Mouse (Mus musculus): ENCODE results near the gene Trim66. TPM values are rescaled to one million over a fixed set of nuclear protein-coding genes. Genes with fewer than 3 reads are reported as not detected.

The Trim66 gene
- polyA plus RNA-seq, 1 experiment from 2014 or later: 0.05 TPM

DNA sequence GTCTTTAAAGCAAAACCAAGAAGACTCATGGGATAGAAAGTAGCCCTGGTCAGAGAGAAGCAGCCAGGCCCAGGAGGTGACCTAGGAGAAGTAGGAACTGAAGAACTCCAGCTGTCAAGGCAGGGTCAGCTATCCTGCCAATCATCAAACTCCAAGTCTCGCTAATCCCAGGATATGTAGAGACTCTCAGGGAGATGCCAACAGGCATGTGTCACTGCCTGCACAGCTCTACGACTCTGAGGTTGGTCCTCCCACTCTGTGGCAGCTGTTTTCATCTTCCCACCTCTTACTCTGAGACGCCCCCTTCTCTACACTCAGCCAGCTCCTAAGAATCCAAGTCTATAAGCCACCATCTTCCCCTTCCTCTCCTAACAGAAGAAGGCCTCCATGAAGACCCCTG, 24.8 kb upstream of the Trim66 start:
- no peaks in the 10 kb centered on the region for H3K9me3 ChIP-seq (ENCODE audit: control insufficient read depth)
- no peak overlapping the region for H3K4me2 ChIP-seq (replicated peaks; ENCODE audit: low read depth)
- H3K27ac ChIP-seq (ENCODE audit: low read depth, low read length): no peak overlapping the region
- no peaks in the 10 kb centered on the region for H3K27me3 ChIP-seq (replicated peaks; ENCODE audit: control insufficient read depth, insufficient read depth, low read length)
- H3K9ac ChIP-seq (ENCODE audit: low read depth, low read length): no peak overlapping the region
- no peak overlapping the region for H3K4me3 ChIP-seq (ENCODE audit: low read depth, low read length)
- no peak for ATAC-seq
- no peaks in the 10 kb centered on the region for H3K4me1 ChIP-seq (replicated peaks; ENCODE audit: control insufficient read depth, insufficient read depth, low read length)
- peaks cover 96% of the 10 kb centered on the region for H3K36me3 ChIP-seq (ENCODE audit: control insufficient read depth, insufficient read depth)
- no peak for TF ChIP-seq CTCF (IDR thresholded peaks at IDR 0.05; ENCODE audit: low read depth)
- 71% methylated on average over 3 of the region's 3 CpGs for WGBS

- Histone ChIP-seq H3K9ac (ENCODE audit: low read depth, low read length) (no peak overlapping the region), H3K4me1 (replicated peaks; ENCODE audit: control insufficient read depth, insufficient read depth, low read length) (no peaks in the 10 kb centered on the region), H3K9me3 (ENCODE audit: control insufficient read depth) (no peaks in the 10 kb centered on the region), H3K36me3 (ENCODE audit: control insufficient read depth, insufficient read depth) (peaks cover 98% of the 10 kb centered on the region), H3K27ac (ENCODE audit: low read depth, low read length) (no peak overlapping the region), H3K4me2 (replicated peaks; ENCODE audit: low read depth) (no peak overlapping the region), H3K4me3 (ENCODE audit: low read depth, low read length) (no peak overlapping the region), H3K27me3 (replicated peaks; ENCODE audit: control insufficient read depth, insufficient read depth, low read length) (no peaks in the 10 kb centered on the region)
- no peak for TF ChIP-seq CTCF (IDR thresholded peaks at IDR 0.05; ENCODE audit: low read depth)
- WGBS: 78% methylated on average over 5 of the region's 5 CpGs
- ATAC-seq: no peak
Measured at GRCm38 (mm10) chr7:109531501-109531900, 23.6 kb upstream of the Trim66 start.

- Histone ChIP-seq H3K36me3 (ENCODE audit: control insufficient read depth, insufficient read depth) (peaks cover 98% of the 10 kb centered on the region), H3K4me1 (replicated peaks; ENCODE audit: control insufficient read depth, insufficient read depth, low read length) (no peaks in the 10 kb centered on the region), H3K4me3 (ENCODE audit: low read depth, low read length) (no peak overlapping the region), H3K9me3 (ENCODE audit: control insufficient read depth) (no peaks in the 10 kb centered on the region), H3K9ac (ENCODE audit: low read depth, low read length) (no peak overlapping the region), H3K4me2 (replicated peaks; ENCODE audit: low read depth) (no peak overlapping the region), H3K27me3 (replicated peaks; ENCODE audit: control insufficient read depth, insufficient read depth, low read length) (no peaks in the 10 kb centered on the region), H3K27ac (ENCODE audit: low read depth, low read length) (no peak overlapping the region)
- ATAC-seq: no peak
- no peak for TF ChIP-seq CTCF (IDR thresholded peaks at IDR 0.05; ENCODE audit: low read depth)
- 81% methylated on average over 2 of the region's 2 CpGs for WGBS
Measured at GRCm38 (mm10) chr7:109529741-109530140, 21.8 kb upstream of the Trim66 start.

GRCm38 (mm10) chr7:109528356-109528755, 20.4 kb upstream of the Trim66 start:
- WGBS: 24% methylated on average over 3 of the region's 3 CpGs
- no peaks in the 10 kb centered on the region for H3K4me1 ChIP-seq (replicated peaks; ENCODE audit: control insufficient read depth, insufficient read depth, low read length)
- TF ChIP-seq CTCF (IDR thresholded peaks at IDR 0.05; ENCODE audit: low read depth): peak; percentile 87
- H3K9me3 ChIP-seq (ENCODE audit: control insufficient read depth): no peaks in the 10 kb centered on the region
- H3K27ac ChIP-seq (ENCODE audit: low read depth, low read length): no peak overlapping the region
- peaks cover 98% of the 10 kb centered on the region for H3K36me3 ChIP-seq (ENCODE audit: control insufficient read depth, insufficient read depth)
- no peak overlapping the region for H3K4me3 ChIP-seq (ENCODE audit: low read depth, low read length)
- H3K4me2 ChIP-seq (replicated peaks; ENCODE audit: low read depth): no peak overlapping the region
- no peak overlapping the region for H3K9ac ChIP-seq (ENCODE audit: low read depth, low read length)
- no peaks in the 10 kb centered on the region for H3K27me3 ChIP-seq (replicated peaks; ENCODE audit: control insufficient read depth, insufficient read depth, low read length)
- ATAC-seq: no peak

GRCm38 (mm10) chr7:109527536-109527935, 19.6 kb upstream of the Trim66 start:
- H3K4me2 ChIP-seq (replicated peaks; ENCODE audit: low read depth): no peak overlapping the region
- no peak overlapping the region for H3K4me3 ChIP-seq (ENCODE audit: low read depth, low read length)
- peaks cover 98% of the 10 kb centered on the region for H3K36me3 ChIP-seq (ENCODE audit: control insufficient read depth, insufficient read depth)
- no peak for ATAC-seq
- no peaks in the 10 kb centered on the region for H3K4me1 ChIP-seq (replicated peaks; ENCODE audit: control insufficient read depth, insufficient read depth, low read length)
- H3K9ac ChIP-seq (ENCODE audit: low read depth, low read length): no peak overlapping the region
- H3K27ac ChIP-seq (ENCODE audit: low read depth, low read length): no peak overlapping the region
- 85% methylated on average over 3 of the region's 3 CpGs for WGBS
- H3K9me3 ChIP-seq (ENCODE audit: control insufficient read depth): no peaks in the 10 kb centered on the region
- no peaks in the 10 kb centered on the region for H3K27me3 ChIP-seq (replicated peaks; ENCODE audit: control insufficient read depth, insufficient read depth, low read length)
- no peak for TF ChIP-seq CTCF (IDR thresholded peaks at IDR 0.05; ENCODE audit: low read depth)

GRCm38 (mm10) chr7:109525740-109526663, 18.1 kb upstream of the Trim66 start:
- H3K4me1 ChIP-seq (replicated peaks; ENCODE audit: control insufficient read depth, insufficient read depth, low read length): no peaks in the 10 kb centered on the region
- peaks cover 95% of the 10 kb centered on the region for H3K36me3 ChIP-seq (ENCODE audit: control insufficient read depth, insufficient read depth)
- ATAC-seq: no peak
- H3K4me2 ChIP-seq (replicated peaks; ENCODE audit: low read depth): no peak overlapping the region
- 0 out of 2 replicates have a peak overlapping the region, but pooled peaks have one; percentile 7 for H3K27ac ChIP-seq (ENCODE audit: low read depth, low read length)
- H3K27me3 ChIP-seq (replicated peaks; ENCODE audit: control insufficient read depth, insufficient read depth, low read length): no peaks in the 10 kb centered on the region
- no peak overlapping the region for H3K4me3 ChIP-seq (ENCODE audit: low read depth, low read length)
- H3K9ac ChIP-seq (ENCODE audit: low read depth, low read length): no peak overlapping the region
- no peak for TF ChIP-seq CTCF (IDR thresholded peaks at IDR 0.05; ENCODE audit: low read depth)
- WGBS: 64% methylated on average over 16 of the region's 16 CpGs
- no peaks in the 10 kb centered on the region for H3K9me3 ChIP-seq (ENCODE audit: control insufficient read depth)
